Mouse (Mus musculus) midbrain, embryonic 10.5 days (tissue): ENCODE measurements around the gene Mlf2. TPM values are rescaled to one million over a fixed set of nuclear protein-coding genes. Genes with fewer than 3 reads are reported as not detected.
A peak's percentile ranks its signal among the peaks of the same experiment; 100 is the strongest.

ENCODE experiments used
- DNase-seq: peaks from one replicate; pipeline ENCODE4 v3.0.0-alpha.2; 2017; ENCODE audit warnings: low spot score
- H3K27ac ChIP-seq: fragments of 300-500 bp; sonication (generic); replicated peaks from 2 replicates; pipeline ENCODE4 v1.5.1; 2016; ENCODE audit warnings: mild to moderate bottlenecking
- H3K27me3 ChIP-seq: fragments of 300-500 bp; sonication (generic); 2 replicates; pipeline ENCODE4 v1.6.1; 2016; ENCODE audit warnings: low read depth, mild to moderate bottlenecking; ENCODE audit not compliant: poor library complexity, severe bottlenecking
- H3K36me3 ChIP-seq: fragments of 300-500 bp; sonication (generic); 2 replicates; pipeline ENCODE4 v1.6.1; 2016; ENCODE audit warnings: mild to moderate bottlenecking, moderate library complexity
- H3K4me1 ChIP-seq: fragments of 300-500 bp; sonication (generic); 2 replicates; pipeline ENCODE4 v1.6.1; 2016
- H3K4me3 ChIP-seq: fragments of 300-500 bp; sonication (generic); 2 replicates; pipeline ENCODE4 v1.5.1; 2016; ENCODE audit warnings: mild to moderate bottlenecking, moderate library complexity
- H3K9me3 ChIP-seq: fragments of 300-500 bp; sonication (generic); replicated peaks from 2 replicates; pipeline ENCODE4 v1.6.1; 2016; ENCODE audit warnings: mild to moderate bottlenecking
- WGBS: fragments of 180-500 bp; shearing (Covaris S2); methylation state at CpG from one replicate; pipeline ENCODE4 v1.1.7; 2016; 5-methylcytosine and 5-hydroxymethylcytosine counted together
- polyA plus RNA-seq: library from polyadenylated mRNA; unstranded; fragments of >200 nt; fragmentation: Nextera tagmentation; extraction: Ambion mirVana; gene quantifications from 2 replicates; pipeline ENCODE4 v1.2.1, GENCODE M21; 2016

Gene Mlf2
- polyA plus RNA-seq, 1 experiment from 2014 or later: 428 TPM

DNA sequence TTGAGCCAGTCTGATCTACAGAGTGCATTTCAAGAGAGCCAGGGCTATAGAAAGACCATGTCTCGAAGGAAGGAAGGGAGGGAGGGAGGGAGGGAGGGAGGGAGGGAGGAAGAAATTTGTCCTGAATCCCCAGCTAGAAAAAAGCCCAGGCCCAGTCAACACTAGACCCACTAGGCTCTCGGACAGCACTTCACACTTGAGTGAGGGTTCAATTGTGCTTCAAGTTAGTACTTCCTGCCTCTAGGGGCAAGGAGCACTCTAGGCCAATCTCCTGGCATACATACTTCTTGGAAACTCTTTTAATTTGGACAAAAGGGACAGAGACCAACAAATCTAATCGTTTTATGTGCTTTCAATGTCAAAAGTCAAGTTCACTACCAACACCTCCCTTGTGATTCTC is 26.9 kb downstream of the Mlf2 start:
- DNase-seq: no peak
- WGBS: 89% methylated on average over 3 of the region's 3 CpGs
- Histone ChIP-seq H3K4me3 (no peak overlapping the region), H3K9me3 (no peaks in the 10 kb centered on the region), H3K27ac (no peak overlapping the region), H3K27me3 (no peaks in the 10 kb centered on the region), H3K4me1 (no peaks in the 10 kb centered on the region), H3K36me3 (peaks cover 80% of the 10 kb centered on the region)

DNA sequence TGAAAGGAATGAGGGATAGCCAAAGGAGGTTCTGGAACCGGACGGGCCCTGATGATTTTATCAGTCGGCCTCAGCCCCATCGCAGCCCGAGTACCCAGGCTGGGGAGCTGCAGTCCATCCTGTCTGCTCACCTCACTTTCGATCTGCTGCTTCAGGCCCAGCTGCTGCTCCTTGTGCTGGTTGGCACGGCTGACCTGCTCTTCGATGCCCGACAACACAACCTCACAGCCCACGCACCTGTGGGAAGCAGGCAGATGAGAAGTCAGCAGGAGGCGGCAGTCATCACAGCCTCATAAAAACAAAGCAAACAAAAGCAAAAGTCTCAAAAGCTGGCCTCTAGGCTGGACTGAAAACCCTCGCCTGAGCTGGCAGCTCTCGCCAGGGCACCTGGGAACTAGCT is 28.8 kb downstream of the Mlf2 start:
- 95% methylated on average over 13 of the region's 13 CpGs for WGBS

DNA sequence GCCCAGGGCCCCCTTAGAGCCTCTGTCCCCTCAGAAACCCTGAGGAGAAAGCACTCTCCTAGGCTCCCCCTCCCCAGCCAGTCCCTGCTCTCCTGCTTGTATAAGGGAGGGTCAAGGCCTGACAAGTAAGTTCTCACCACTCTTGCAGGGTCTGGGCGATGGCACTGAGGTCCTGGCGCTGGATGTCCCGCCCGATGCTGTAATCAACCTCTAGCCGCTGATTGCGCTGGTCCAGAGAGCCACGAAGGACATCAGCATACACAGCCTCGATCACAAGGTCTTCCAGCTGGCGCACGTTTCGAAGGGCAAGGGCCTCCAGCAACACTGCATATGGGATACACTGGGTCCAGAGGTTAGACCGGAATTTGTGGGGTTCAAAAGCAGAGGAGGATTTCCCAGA is 29.8 kb downstream of the Mlf2 start:
- no peak overlapping the region for H3K27ac ChIP-seq
- 95% methylated on average over 12 of the region's 12 CpGs for WGBS
- H3K9me3 ChIP-seq: no peaks in the 10 kb centered on the region
- H3K36me3 ChIP-seq: peaks cover 71% of the 10 kb centered on the region
- H3K27me3 ChIP-seq: no peaks in the 10 kb centered on the region
- H3K4me1 ChIP-seq: peaks cover 17% of the 10 kb centered on the region
- DNase-seq: no peak
- H3K4me3 ChIP-seq: no peak overlapping the region

More for the DNA sequence above, 28.8 kb downstream of the Mlf2 start:
- Histone ChIP-seq H3K27ac (no peak overlapping the region), H3K4me3 (no peak overlapping the region), H3K27me3 (no peaks in the 10 kb centered on the region), H3K9me3 (no peaks in the 10 kb centered on the region), H3K36me3 (peaks cover 82% of the 10 kb centered on the region), H3K4me1 (peaks cover 9% of the 10 kb centered on the region)
- no peak for DNase-seq

DNA sequence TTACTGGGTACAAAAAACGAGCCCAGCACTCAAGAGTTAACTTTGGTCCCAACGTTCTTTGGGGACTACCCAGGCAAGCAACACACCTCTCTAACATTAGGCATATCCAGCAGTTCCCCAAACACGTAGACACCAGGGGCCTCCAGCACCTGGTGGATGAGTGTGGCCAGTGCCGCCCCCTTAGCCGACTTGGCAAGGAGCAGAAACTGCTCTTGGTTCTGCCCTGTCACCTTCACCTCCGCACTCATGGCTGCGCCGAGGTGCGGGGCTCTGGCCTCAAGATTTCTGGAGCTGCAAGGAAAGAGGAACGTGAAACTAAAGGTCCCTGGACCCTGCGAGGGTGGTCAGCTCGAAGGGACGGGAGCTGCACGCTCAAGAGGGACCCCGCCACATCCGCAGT is 33.5 kb downstream of the Mlf2 start:
- H3K9me3 ChIP-seq: peaks cover 3% of the 10 kb centered on the region; the same call in 1 of the 2 replicates
- peak overlapping the region; percentile 97 for H3K27ac ChIP-seq
- H3K4me3 ChIP-seq: peak overlapping the region; percentile 87
- H3K27me3 ChIP-seq: no peaks in the 10 kb centered on the region
- WGBS: 42% methylated on average over 16 of the region's 16 CpGs
- peaks cover 48% of the 10 kb centered on the region for H3K36me3 ChIP-seq
- peaks cover 21% of the 10 kb centered on the region for H3K4me1 ChIP-seq
- no peak for DNase-seq

DNA sequence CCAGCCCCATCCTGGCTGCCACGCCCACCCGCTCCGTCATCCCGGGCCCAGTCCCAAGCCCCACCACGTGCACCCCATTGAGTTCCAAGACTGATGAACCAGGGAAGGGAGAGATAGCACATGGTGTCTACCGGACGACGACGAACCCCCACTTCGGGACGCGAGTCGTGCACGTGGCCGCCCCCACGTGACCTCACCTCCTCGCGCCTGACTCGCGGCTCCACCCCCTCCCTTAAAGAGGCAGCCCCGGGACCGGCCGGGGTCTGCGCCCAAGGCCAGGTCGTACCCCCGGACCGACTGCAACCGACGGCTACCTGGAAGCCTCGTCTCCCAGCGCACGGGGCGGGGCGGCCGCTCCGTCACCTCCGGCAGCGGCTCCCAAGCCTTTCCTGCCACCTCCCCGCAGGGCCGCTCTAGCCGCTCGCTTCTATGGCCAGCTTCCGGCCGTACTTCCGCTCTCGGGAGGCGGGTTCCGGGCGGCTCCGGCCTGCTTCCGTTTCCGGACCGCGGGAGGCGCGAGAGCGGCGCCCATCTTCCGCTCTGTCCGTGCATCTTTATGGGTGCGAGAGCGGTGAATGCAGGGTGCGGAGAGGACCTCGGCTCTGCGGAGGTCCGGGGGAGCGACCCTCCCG is 34.0 kb downstream of the Mlf2 start, which contains the start of gene Cops7a:
Gene Cops7a, minus strand, starts transcription at position 451 of the 632 bp plus-strand sequence.
- H3K27me3 ChIP-seq: no peaks in the 10 kb centered on the region
- WGBS: under 1% methylated on average over 68 of the region's 68 CpGs
- H3K27ac ChIP-seq: peak within 1 kb of the TSS; percentile 97
- peaks cover 43% of the 10 kb centered on the region for H3K36me3 ChIP-seq
- peak within 1 kb of the TSS; percentile 87 for H3K4me3 ChIP-seq
- peak; percentile 97 for DNase-seq
- H3K4me1 ChIP-seq: peaks cover 21% of the 10 kb centered on the region
- H3K9me3 ChIP-seq: peaks cover 3% of the 10 kb centered on the region; the same call in 1 of the 2 replicates

DNA sequence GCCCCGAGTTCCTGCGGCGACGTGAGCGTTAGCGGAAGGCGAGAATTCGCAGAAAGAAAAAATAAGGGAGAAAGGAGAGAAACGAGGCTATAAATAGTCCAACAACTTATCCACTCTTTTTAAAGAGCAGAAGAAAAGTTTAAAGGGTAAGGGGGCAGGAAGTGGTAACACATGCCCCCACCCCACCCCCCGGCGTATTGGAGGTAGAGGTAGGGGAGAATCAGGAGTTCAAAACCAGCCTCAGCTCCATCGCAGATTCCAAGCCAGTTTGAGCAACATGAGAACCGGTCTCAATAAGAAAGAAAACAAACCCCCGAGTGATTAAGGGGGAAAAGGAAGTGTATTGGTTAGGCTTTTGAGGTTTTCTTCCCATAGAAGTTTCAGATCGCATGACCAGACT is 34.6 kb downstream of the Mlf2 start:
- Histone ChIP-seq H3K9me3 (peaks cover 3% of the 10 kb centered on the region; the same call in 1 of the 2 replicates), H3K27ac (peak overlapping the region; percentile 97), H3K4me3 (peak overlapping the region; percentile 87), H3K4me1 (peaks cover 21% of the 10 kb centered on the region), H3K27me3 (no peaks in the 10 kb centered on the region), H3K36me3 (peaks cover 37% of the 10 kb centered on the region)
- 18% methylated on average over 15 of the region's 15 CpGs for WGBS
- no peak for DNase-seq

DNA sequence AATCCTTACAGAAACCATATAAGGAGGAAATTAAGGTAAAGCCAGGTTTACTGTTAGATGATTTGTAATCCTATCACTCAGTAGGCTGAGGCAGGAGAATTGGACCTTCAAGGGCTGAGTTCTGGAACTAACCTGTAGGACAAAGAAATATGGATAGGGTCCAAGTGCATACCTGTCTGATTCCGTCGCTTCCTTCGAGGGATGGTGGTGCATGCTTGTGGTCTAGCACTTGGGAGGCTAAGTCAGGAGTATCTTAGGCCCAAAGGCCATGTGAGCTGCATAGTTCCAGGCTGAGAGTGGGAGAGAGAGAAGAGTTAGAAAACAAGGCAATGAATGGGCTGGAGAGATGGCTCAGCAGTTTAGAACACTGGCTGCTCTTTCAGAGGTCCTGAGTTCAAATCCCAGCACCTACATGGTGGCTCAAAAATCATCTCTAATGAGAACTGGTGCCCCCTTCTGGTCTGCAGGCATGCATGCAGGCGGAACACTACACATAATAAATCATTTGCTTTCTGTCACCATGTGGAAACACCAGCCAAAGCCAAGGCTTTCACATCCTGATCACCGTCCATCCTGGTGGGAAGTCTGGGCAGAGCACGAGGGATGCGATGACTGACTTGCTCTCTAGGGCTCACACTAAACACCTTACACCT is 35.4 kb downstream of the Mlf2 start:
- no peak for DNase-seq
- Histone ChIP-seq H3K36me3 (peaks cover 29% of the 10 kb centered on the region), H3K27ac (no peak overlapping the region), H3K9me3 (peaks cover 3% of the 10 kb centered on the region; the same call in 1 of the 2 replicates), H3K4me1 (peaks cover 21% of the 10 kb centered on the region), H3K27me3 (no peaks in the 10 kb centered on the region), H3K4me3 (peak overlapping the region; percentile 87)
- WGBS: 96% methylated on average over 7 of the region's 7 CpGs

DNA sequence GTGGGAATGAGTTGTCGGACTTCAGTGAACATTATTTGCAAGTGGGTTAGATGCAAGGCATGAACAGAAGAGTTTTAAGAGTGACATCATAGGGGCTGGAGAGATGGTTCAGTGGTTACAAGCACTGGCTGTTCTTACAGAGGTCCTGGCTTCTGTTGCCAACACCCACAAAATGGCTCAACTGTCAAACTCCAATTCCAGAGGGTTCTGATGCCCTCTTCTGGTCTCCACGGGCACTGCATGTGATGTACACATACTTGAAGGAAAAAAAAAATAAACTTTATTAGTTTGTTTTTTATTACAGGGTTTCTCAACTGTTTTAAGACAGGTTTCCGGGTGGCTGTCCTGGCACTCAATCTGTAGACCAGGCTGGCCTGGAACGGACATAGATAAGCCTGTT is 36.6 kb downstream of the Mlf2 start:
- Histone ChIP-seq H3K36me3 (peaks cover 17% of the 10 kb centered on the region), H3K27me3 (no peaks in the 10 kb centered on the region), H3K4me3 (no peak overlapping the region), H3K27ac (no peak overlapping the region), H3K9me3 (peaks cover 3% of the 10 kb centered on the region; the same call in 1 of the 2 replicates), H3K4me1 (peaks cover 21% of the 10 kb centered on the region)
- 73% methylated on average over 4 of the region's 4 CpGs for WGBS
- peak; percentile 47 for DNase-seq

Other genes starting within 250 kb of the Mlf2 start
- 217 and 243 TPM in 2 replicates for gene Emg1, start 219.2 kb upstream of the Mlf2 start, polyA plus RNA-seq
- 401 and 471 TPM in 2 replicates for gene Phb2, start 219.1 kb upstream of the Mlf2 start, polyA plus RNA-seq
- gene Ptpn6, start 192.7 kb upstream of the Mlf2 start, polyA plus RNA-seq: 6.1 and 7.2 TPM in 2 replicates
- 445 and 490 TPM in 2 replicates for gene Grcc10, start 190.0 kb upstream of the Mlf2 start, polyA plus RNA-seq
- gene Gm45234, start 175.4 kb upstream of the Mlf2 start, polyA plus RNA-seq: not detected in 2 replicates
- gene Atn1, start 174.9 kb upstream of the Mlf2 start, polyA plus RNA-seq: 10.2 and 10.5 TPM in 2 replicates
- gene Eno2, start 161.7 kb upstream of the Mlf2 start, polyA plus RNA-seq: 4.6 and 6.5 TPM in 2 replicates
- 1.3 and 1.4 TPM in 2 replicates for gene Lrrc23, start 151.7 kb upstream of the Mlf2 start, polyA plus RNA-seq
- 8.8 and 10.0 TPM in 2 replicates for gene Spsb2, start 122.7 kb upstream of the Mlf2 start, polyA plus RNA-seq
- 786 and 953 TPM in 2 replicates for gene Tpi1, start 117.1 kb upstream of the Mlf2 start, polyA plus RNA-seq
- 212 and 228 TPM in 2 replicates for gene Usp5, start 101.9 kb upstream of the Mlf2 start, polyA plus RNA-seq
- gene Cdca3, start 101.8 kb upstream of the Mlf2 start, polyA plus RNA-seq: 258 and 273 TPM in 2 replicates
- 0.89 and 3.4 TPM in 2 replicates for gene Gnb3, start 91.1 kb upstream of the Mlf2 start, polyA plus RNA-seq
- gene P3h3, start 73.6 kb upstream of the Mlf2 start, polyA plus RNA-seq: 8.3 and 9.9 TPM in 2 replicates
- gene Gpr162, start 67.4 kb upstream of the Mlf2 start, polyA plus RNA-seq: 2.8 and 3.6 TPM in 2 replicates
- 0.05 TPM in 1 of 2 replicates, not detected in the other for gene Cd4, start 43.2 kb upstream of the Mlf2 start, polyA plus RNA-seq
- gene Lag3, start 19.7 kb upstream of the Mlf2 start, polyA plus RNA-seq: 1.0 and 1.5 TPM in 2 replicates
- gene Ptms, start 11.3 kb upstream of the Mlf2 start, polyA plus RNA-seq: 261 and 296 TPM in 2 replicates
- 140 and 142 TPM in 2 replicates for gene Cops7a, start 34.2 kb downstream of the Mlf2 start, polyA plus RNA-seq
- 0.81 and 2.1 TPM in 2 replicates for gene Pianp, start 65.3 kb downstream of the Mlf2 start, polyA plus RNA-seq
- 9.3 and 9.5 TPM in 2 replicates for gene Zfp384, start 77.8 kb downstream of the Mlf2 start, polyA plus RNA-seq
- 121 and 149 TPM in 2 replicates for gene Ing4, start 108.4 kb downstream of the Mlf2 start, polyA plus RNA-seq
- gene Acrbp, start 118.3 kb downstream of the Mlf2 start, polyA plus RNA-seq: 10.1 and 14.2 TPM in 2 replicates
- 0.16 and 0.19 TPM in 2 replicates for gene Lpar5, start 136.5 kb downstream of the Mlf2 start, polyA plus RNA-seq
- 90.7 and 103 TPM in 2 replicates for gene Chd4, start 164.6 kb downstream of the Mlf2 start, polyA plus RNA-seq
- 72.6 and 86.4 TPM in 2 replicates for gene Nop2, start 200.5 kb downstream of the Mlf2 start, polyA plus RNA-seq
- 12.7 and 15.1 TPM in 2 replicates for gene Iffo1, start 213.9 kb downstream of the Mlf2 start, polyA plus RNA-seq
- gene Gapdh, start 235.1 kb downstream of the Mlf2 start, polyA plus RNA-seq: 2,729 and 3,222 TPM in 2 replicates